Mouse (Mus musculus) MEL (cell line): ENCODE results near the gene Rsbn1l. TPM values are rescaled to one million over a fixed set of nuclear protein-coding genes. Genes with fewer than 3 reads are reported as not detected.

Experiments
- DNase-seq: peaks from one replicate; pipeline ENCODE4 v3.0.0; 2011; ENCODE audit warnings: low read depth, low spot score
- H3K27ac ChIP-seq: 2 replicates; pipeline ENCODE4 v1.5.1; 2012; ENCODE audit warnings: low read depth, mild to moderate bottlenecking, control low read depth, low read length, moderate library complexity; ENCODE audit not compliant: control insufficient read depth
- H3K27me3 ChIP-seq, 2 experiments: fragments of 150-350 bp in 1 of 2; sonication (generic) in 1 of 2; 2 replicates each; pipeline ENCODE4 v1.6.1; 2012; ENCODE audit warnings: low read length in 2 of 2, mild to moderate bottlenecking in 2 of 2, improper control_type of control experiment in 1 of 2, moderate library complexity in 1 of 2; ENCODE audit not compliant: insufficient read depth in 2 of 2, control insufficient read depth in 1 of 2
- H3K36me3 ChIP-seq, 2 experiments: 2 replicates each; pipeline ENCODE4 v1.6.1; 2012 to 2014; ENCODE audit warnings: low read length in 2 of 2, improper control_type of control experiment in 1 of 2, inconsistent platforms in 1 of 2, mild to moderate bottlenecking in 1 of 2; ENCODE audit not compliant: insufficient read depth in 2 of 2, control insufficient read depth in 1 of 2
- H3K4me1 ChIP-seq, 2 experiments: fragments of 150-350 bp in 1 of 2; sonication (generic) in 1 of 2; 2 replicates each; pipeline ENCODE4 v1.6.1; 2012; ENCODE audit warnings: low read length in 2 of 2, improper control_type of control experiment in 1 of 2, mild to moderate bottlenecking in 1 of 2; ENCODE audit not compliant: insufficient read depth in 2 of 2, control insufficient read depth in 1 of 2
- H3K4me3 ChIP-seq, 2 experiments: fragments of 150-350 bp in 1 of 2; sonication (generic) in 1 of 2; 2 replicates each; pipeline ENCODE4 v1.5.1; 2012; ENCODE audit warnings: low read depth in 2 of 2, low read length in 2 of 2, mild to moderate bottlenecking in 2 of 2, moderate library complexity in 2 of 2, control low read depth in 1 of 2, improper control_type of control experiment in 1 of 2; ENCODE audit not compliant: control insufficient read depth in 1 of 2, insufficient read depth in 1 of 2
- H3K79me2 ChIP-seq: 2 replicates; pipeline ENCODE4 v1.6.1; 2012; ENCODE audit warnings: mild to moderate bottlenecking, low read length, moderate library complexity; ENCODE audit not compliant: control insufficient read depth, poor library complexity, insufficient read depth
- H3K9ac ChIP-seq: 2 replicates; pipeline ENCODE4 v1.6.1; 2012; ENCODE audit warnings: low read depth, mild to moderate bottlenecking, control low read depth, low read length, moderate library complexity; ENCODE audit not compliant: control insufficient read depth, poor library complexity, severe bottlenecking
- H3K9me3 ChIP-seq: fragments of 150-350 bp; sonication (generic); replicated peaks from 2 replicates; pipeline ENCODE4 v1.6.1; 2012; ENCODE audit warnings: mild to moderate bottlenecking, low read length, improper control_type of control experiment, moderate library complexity; ENCODE audit not compliant: insufficient read depth
- BHLHE40 ChIP-seq: IDR thresholded peaks from 2 replicates; pipeline ENCODE4 v1.6.1; 2012; ENCODE audit warnings: low read depth, mild to moderate bottlenecking, inconsistent platforms, low read length, improper control_type of control experiment, borderline replicate concordance
- CHD1 ChIP-seq: IDR thresholded peaks from 2 replicates; pipeline ENCODE4 v1.6.1; 2012; ENCODE audit warnings: low read depth, mild to moderate bottlenecking, inconsistent platforms, low read length, improper control_type of control experiment
- CHD2 ChIP-seq: IDR thresholded peaks from 2 replicates; pipeline ENCODE4 v1.6.1; 2011; ENCODE audit warnings: low read length, improper control_type of control experiment
- ELF1 ChIP-seq: IDR thresholded peaks from 2 replicates; pipeline ENCODE4 v1.6.1; 2014; ENCODE audit warnings: low read depth, mild to moderate bottlenecking, inconsistent platforms, low read length, improper control_type of control experiment, moderate library complexity
- EP300 ChIP-seq, 2 experiments: IDR thresholded peaks; 2 replicates each; pipeline ENCODE4 v1.6.1; 2011; ENCODE audit warnings: improper control_type of control experiment in 2 of 2, low read length in 2 of 2, low read depth in 1 of 2, mild to moderate bottlenecking in 1 of 2
- ETS1 ChIP-seq: IDR thresholded peaks from 2 replicates; pipeline ENCODE4 v1.6.1; 2012; ENCODE audit warnings: low read depth, mild to moderate bottlenecking, inconsistent platforms, low read length, improper control_type of control experiment, moderate library complexity
- GABPA ChIP-seq: IDR thresholded peaks from 2 replicates; pipeline ENCODE4 v1.6.1; 2012; ENCODE audit warnings: low read depth, mild to moderate bottlenecking, inconsistent platforms, low read length, improper control_type of control experiment, moderate library complexity
- GATA1 ChIP-seq: IDR thresholded peaks from 2 replicates; pipeline ENCODE4 v1.6.1; 2011; ENCODE audit warnings: low read depth, low read length, improper control_type of control experiment
- HCFC1 ChIP-seq: IDR thresholded peaks from 2 replicates; pipeline ENCODE4 v1.6.1; 2012; ENCODE audit warnings: low read depth, mild to moderate bottlenecking, inconsistent platforms, low read length, improper control_type of control experiment, moderate library complexity
- JUND ChIP-seq: IDR thresholded peaks from 2 replicates; pipeline ENCODE4 v1.6.1; 2011; ENCODE audit warnings: low read depth, mild to moderate bottlenecking, improper control_type of control experiment, low read length
- MAX ChIP-seq: IDR thresholded peaks from 2 replicates; pipeline ENCODE4 v1.6.1; 2011; ENCODE audit warnings: low read length, improper control_type of control experiment
- MEF2A ChIP-seq: IDR thresholded peaks from 2 replicates; pipeline ENCODE4 v1.6.1; 2014; ENCODE audit warnings: low read depth, mild to moderate bottlenecking, inconsistent platforms, low read length, improper control_type of control experiment; ENCODE audit not compliant: poor library complexity, insufficient replicate concordance, severe bottlenecking; ENCODE audit errors: extremely low read depth
- MXI1 ChIP-seq: IDR thresholded peaks from 2 replicates; pipeline ENCODE4 v1.6.1; 2011; ENCODE audit warnings: mild to moderate bottlenecking, low read depth, low read length, improper control_type of control experiment
- MYB ChIP-seq: IDR thresholded peaks from 2 replicates; pipeline ENCODE4 v1.6.1; 2011; ENCODE audit warnings: mild to moderate bottlenecking, low read depth, low read length, improper control_type of control experiment
- NELFE ChIP-seq: IDR thresholded peaks from 2 replicates; pipeline ENCODE4 v1.6.1; 2011; ENCODE audit warnings: low read depth, low read length, improper control_type of control experiment
- NRF1 ChIP-seq: IDR thresholded peaks from 2 replicates; pipeline ENCODE4 v1.6.1; 2014; ENCODE audit warnings: low read depth, mild to moderate bottlenecking, inconsistent platforms, low read length, improper control_type of control experiment, moderate library complexity; ENCODE audit not compliant: poor library complexity, insufficient read depth, severe bottlenecking
- POLR2A ChIP-seq, 2 experiments: IDR thresholded peaks; 2 replicates each; pipeline ENCODE4 v1.6.1; 2011 to 2012; ENCODE audit warnings: low read length in 2 of 2, mild to moderate bottlenecking in 2 of 2, control low read depth in 1 of 2, improper control_type of control experiment in 1 of 2, low read depth in 1 of 2, moderate library complexity in 1 of 2; ENCODE audit not compliant: control insufficient read depth in 1 of 2, insufficient read depth in 1 of 2, poor library complexity in 1 of 2
- POLR2AphosphoS2 ChIP-seq: IDR thresholded peaks from 2 replicates; pipeline ENCODE4 v1.6.1; 2011; ENCODE audit warnings: low read length, improper control_type of control experiment
- POLR2AphosphoS5 ChIP-seq: IDR thresholded peaks from 2 replicates; pipeline ENCODE4 v1.6.1; 2012; ENCODE audit warnings: low read depth, borderline replicate concordance, mild to moderate bottlenecking, inconsistent platforms, low read length, moderate library complexity, mixed read lengths
- RAD21 ChIP-seq: IDR thresholded peaks from 2 replicates; pipeline ENCODE4 v1.6.1; 2011; ENCODE audit warnings: mild to moderate bottlenecking, low read depth, low read length, improper control_type of control experiment
- RCOR1 ChIP-seq: IDR thresholded peaks from 2 replicates; pipeline ENCODE4 v1.6.1; 2012; ENCODE audit warnings: low read depth, mild to moderate bottlenecking, inconsistent platforms, low read length, improper control_type of control experiment
- SIN3A ChIP-seq: IDR thresholded peaks from 2 replicates; pipeline ENCODE4 v1.6.1; 2012; ENCODE audit warnings: low read length, improper control_type of control experiment, inconsistent platforms
- SMC3 ChIP-seq: IDR thresholded peaks from 2 replicates; pipeline ENCODE4 v1.6.1; 2011; ENCODE audit warnings: low read depth, low read length, improper control_type of control experiment
- TBP ChIP-seq: IDR thresholded peaks from 2 replicates; pipeline ENCODE4 v1.8.0; 2011; ENCODE audit warnings: low read depth, low read length, improper control_type of control experiment
- TCF12 ChIP-seq: IDR thresholded peaks from 2 replicates; pipeline ENCODE4 v1.6.1; 2014; ENCODE audit warnings: low read depth, mild to moderate bottlenecking, inconsistent platforms, low read length, improper control_type of control experiment, moderate library complexity
- UBTF ChIP-seq: IDR thresholded peaks from 2 replicates; pipeline ENCODE4 v1.6.1; 2012; ENCODE audit warnings: low read depth, mild to moderate bottlenecking, inconsistent platforms, low read length, improper control_type of control experiment, moderate library complexity, borderline replicate concordance; ENCODE audit not compliant: insufficient read depth
- ZC3H11A ChIP-seq: IDR thresholded peaks from 2 replicates; pipeline ENCODE4 v1.6.1; 2012; ENCODE audit warnings: low read depth, mild to moderate bottlenecking, inconsistent platforms, low read length, improper control_type of control experiment
- ZKSCAN1 ChIP-seq: IDR thresholded peaks from 2 replicates; pipeline ENCODE4 v1.6.1; 2012; ENCODE audit warnings: low read depth, mild to moderate bottlenecking, inconsistent platforms, low read length, improper control_type of control experiment, moderate library complexity
- ZMIZ1 ChIP-seq: IDR thresholded peaks from 2 replicates; pipeline ENCODE4 v1.6.1; 2012; ENCODE audit warnings: low read depth, mild to moderate bottlenecking, inconsistent platforms, low read length, improper control_type of control experiment, moderate library complexity
- polyA plus RNA-seq, 2 experiments: library from polyadenylated mRNA; stranded (reverse) in 1 of 2; unstranded in 1 of 2; fragments of >175 nt in 1 of 2; fragments of >200 nt in 1 of 2; gene quantifications; 2 replicates each; pipeline versions ENCODE4 v1.2.1 to v1.2.4; 2012; ENCODE audit warnings: low replicate concordance in 2 of 2, low read depth in 1 of 2; ENCODE audit not compliant: insufficient read length in 2 of 2, insufficient read depth in 1 of 2, missing spikeins in 1 of 2
- total RNA-seq: library from RNA; depleted of rRNA; stranded (reverse); fragments of 300-350 nt; gene quantifications from 2 replicates; pipeline ENCODE4 v1.2.3, GENCODE M21; 2012

Gene Rsbn1l
- total and polyA plus RNA-seq, 3 experiments = 5.0 to 78.2 (median 17.4) TPM

GRCm38 (mm10) chr5:20942523-20942922, 13.7 kb downstream of the Rsbn1l start:
- no peak overlapping the region for H3K9ac ChIP-seq
- H3K36me3 ChIP-seq = peaks cover 4 to 39% of the 10 kb centered on the region in 2 experiments; a peak in 3 of 4 replicates
- peaks cover 63% of the 10 kb centered on the region for H3K79me2 ChIP-seq
- peaks cover 32 to 50% of the 10 kb centered on the region in 2 experiments for H3K4me1 ChIP-seq
- no peak overlapping the region for H3K27ac ChIP-seq
- no peaks in the 10 kb centered on the region for H3K27me3 ChIP-seq
- no peak overlapping the region for H3K4me3 ChIP-seq
- TF ChIP-seq MEF2A (no peak), GATA1 (no peak), TCF12 (no peak), POLR2A (IDR thresholded peaks at IDR 0.05; ENCODE audit: control insufficient read depth in 1 of 2, insufficient read depth in 1 of 2, low read depth in 1 of 2, low read length in 2 of 2, poor library complexity in 1 of 2) (no peak), MAX (no peak), NELFE (no peak), HCFC1 (no peak), BHLHE40 (no peak), TBP (no peak), RCOR1 (no peak), EP300 (IDR thresholded peaks at IDR 0.05; ENCODE audit: low read depth in 1 of 2, low read length in 2 of 2) (no peak), NRF1 (no peak), SMC3 (no peak), ZKSCAN1 (no peak), MYB (no peak), ZMIZ1 (no peak), JUND (no peak)
- DNase-seq = peak; percentile 37
- no peaks in the 10 kb centered on the region for H3K9me3 ChIP-seq

GRCm38 (mm10) chr5:20941205-20941604, 15.0 kb downstream of the Rsbn1l start:
- peaks cover 32 to 47% of the 10 kb centered on the region in 2 experiments for H3K4me1 ChIP-seq
- DNase-seq = peak; percentile 95
- H3K9me3 ChIP-seq = no peaks in the 10 kb centered on the region
- peaks cover 4 to 40% of the 10 kb centered on the region in 2 experiments; a peak in 3 of 4 replicates for H3K36me3 ChIP-seq
- H3K9ac ChIP-seq = peak overlapping the region; percentile 4
- no peaks in the 10 kb centered on the region for H3K27me3 ChIP-seq
- no peak overlapping the region for H3K4me3 ChIP-seq
- peaks cover 53% of the 10 kb centered on the region for H3K79me2 ChIP-seq
- peak overlapping the region; percentile 73 for H3K27ac ChIP-seq
- TF ChIP-seq CHD1 = no peak
- no peak for TF ChIP-seq CHD2
- TF ChIP-seq POLR2AphosphoS5 = no peak
- TF ChIP-seq RAD21 = no peak; the same call in 1 of the 2 replicates
- TF ChIP-seq RCOR1 = no peak; the same call in 1 of the 2 replicates
- peak; percentile 99 for TF ChIP-seq ETS1
- peak; percentile 79 for TF ChIP-seq ELF1
- TF ChIP-seq TCF12 = peak; percentile 87
- TF ChIP-seq ZC3H11A = no peak
- no peak for TF ChIP-seq NELFE
- TF ChIP-seq JUND = no peak
- TF ChIP-seq MXI1 = peak; percentile 99
- no peak for TF ChIP-seq GABPA
- no peak; the same call in 1 of the 2 replicates for TF ChIP-seq POLR2AphosphoS2
- no peak for TF ChIP-seq NRF1
- TF ChIP-seq TBP = peak; percentile 92
- TF ChIP-seq BHLHE40 = peak; percentile 99
- peak; percentile 93; the same call in 1 of the 2 replicates for TF ChIP-seq UBTF
- no peak for TF ChIP-seq ZMIZ1
- peak; percentile 99 for TF ChIP-seq MAX
- peak; percentile 95 for TF ChIP-seq GATA1
- no peak for TF ChIP-seq MEF2A
- TF ChIP-seq SIN3A = peak; percentile 97
- TF ChIP-seq HCFC1 = peak; percentile 80
